Mouse (Mus musculus): ENCODE measurements around the gene Dnttip1.

Dnttip1 gene

DNA sequence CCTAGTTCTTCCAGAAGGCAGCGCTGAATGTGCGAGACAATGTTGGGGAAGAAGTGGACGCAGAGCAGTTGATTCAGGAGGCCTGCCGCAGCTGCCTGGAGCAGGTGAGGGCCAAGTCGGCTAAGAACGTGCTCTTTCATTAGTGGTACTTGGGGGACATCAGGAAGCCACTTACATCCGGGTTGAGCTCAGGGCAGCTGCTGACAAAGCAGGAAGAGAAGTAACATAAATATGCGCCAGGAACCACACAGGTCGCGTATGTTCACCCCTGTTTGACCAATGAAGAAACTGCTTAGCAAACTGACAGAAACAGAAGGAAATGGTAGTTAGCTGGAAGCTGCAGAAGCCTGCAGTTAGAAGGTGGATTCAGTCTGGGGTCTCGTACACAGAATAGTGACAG, 8.3 kb downstream of the Dnttip1 start:
- in situ Hi-C loops (cut with MseI, MboI) = no loop called here

DNA sequence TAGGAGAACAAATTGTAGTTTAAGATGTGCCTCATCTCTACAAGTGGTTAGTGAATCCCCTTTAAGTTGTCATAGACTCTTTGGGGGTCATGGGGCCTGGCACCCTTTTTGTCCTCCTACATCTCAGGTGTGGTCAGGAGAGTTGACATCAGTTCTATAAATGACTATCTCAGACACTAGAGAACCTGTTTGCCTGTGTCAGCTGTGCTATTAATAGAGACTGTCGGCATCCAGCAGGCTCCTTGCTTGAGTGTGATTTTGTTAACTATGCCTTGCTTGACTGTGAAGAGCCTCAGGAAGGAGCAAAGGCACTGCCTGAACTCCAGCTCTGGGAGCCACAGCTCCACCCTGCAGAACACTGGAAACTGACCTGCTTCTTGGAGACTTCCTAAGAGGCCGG, 9.0 kb downstream of the Dnttip1 start:
- in situ Hi-C loops (cut with MseI, MboI) = no loop called here

DNA sequence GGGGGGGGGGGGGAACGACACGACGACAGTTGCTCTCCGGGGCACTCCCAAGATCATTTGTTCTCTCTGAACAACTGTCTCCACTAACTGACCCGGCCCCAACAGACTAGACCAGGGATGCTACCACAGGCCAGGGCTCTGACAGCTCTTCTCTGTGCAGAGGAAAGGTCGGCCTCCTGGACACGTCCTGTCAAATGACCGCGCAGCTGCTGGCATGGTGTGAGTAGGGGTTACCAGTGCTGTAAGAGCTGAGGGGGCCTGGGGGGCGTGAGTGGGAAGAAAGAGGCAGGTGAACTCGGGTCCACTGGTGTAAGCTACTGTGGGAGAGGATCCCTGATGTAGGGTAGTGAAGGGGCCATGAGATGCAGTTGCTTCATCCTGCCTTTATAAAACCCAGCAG, 12.1 kb downstream of the Dnttip1 start:
- in situ Hi-C loops (cut with MseI, MboI) = no loop called here

DNA sequence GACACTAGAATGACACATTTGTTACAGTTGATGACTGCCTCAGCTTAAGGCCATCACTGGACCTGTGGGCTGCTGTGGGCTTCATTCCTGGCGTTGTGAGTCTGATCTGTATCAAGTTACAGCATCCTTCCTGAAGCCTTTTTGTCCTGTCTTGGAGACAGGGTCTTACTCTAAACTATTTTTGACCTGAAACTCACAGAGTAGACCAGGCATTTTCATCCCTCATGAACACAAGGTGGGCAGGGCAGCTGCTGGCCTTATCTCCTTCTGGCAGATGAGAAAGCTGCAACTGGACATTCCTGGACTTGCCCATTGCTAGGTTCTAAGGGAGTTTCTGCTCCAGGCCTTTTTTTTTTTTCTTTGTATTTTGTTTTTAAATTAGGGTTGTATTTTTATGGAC, 12.9 kb downstream of the Dnttip1 start:
- in situ Hi-C loops (cut with MseI, MboI) = no loop called here

DNA sequence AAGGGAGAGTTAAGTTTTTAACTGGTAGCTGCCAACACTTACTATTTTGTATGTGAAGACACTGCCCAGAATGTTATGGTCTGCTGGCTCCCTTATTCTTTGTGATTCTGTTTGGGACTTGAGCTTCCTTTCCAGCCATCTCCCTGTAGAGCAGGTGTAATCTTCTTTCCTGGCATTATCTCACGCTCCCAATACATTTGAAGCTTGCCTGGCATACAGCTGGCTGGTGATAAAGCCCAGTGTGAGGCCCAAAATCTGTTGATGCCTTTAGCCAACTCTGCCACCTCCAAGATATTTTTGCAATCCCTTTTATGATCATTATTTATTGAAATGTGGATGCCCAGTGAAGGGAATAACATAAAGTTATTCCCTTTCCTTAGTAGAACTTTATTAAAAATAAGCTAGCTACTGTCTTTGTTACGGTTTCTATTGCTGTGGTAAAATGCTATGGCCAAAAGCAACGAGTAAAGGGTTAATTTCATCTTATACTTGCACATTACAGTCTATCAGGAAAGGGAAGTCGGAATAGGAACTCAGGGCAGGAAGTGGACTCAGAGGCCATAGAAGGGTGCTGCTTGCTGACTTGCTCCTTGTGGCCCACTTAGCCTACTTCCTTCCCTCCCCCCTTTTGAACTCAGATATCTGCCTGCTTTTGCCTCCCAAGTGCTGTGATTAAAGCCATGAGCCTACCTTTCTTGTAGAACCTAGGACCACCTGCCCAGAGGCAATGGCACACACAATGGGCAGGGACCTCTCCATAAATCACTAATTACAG, 14.5 kb downstream of the Dnttip1 start:
- in situ Hi-C loops (cut with MseI, MboI) = no loop called here

DNA sequence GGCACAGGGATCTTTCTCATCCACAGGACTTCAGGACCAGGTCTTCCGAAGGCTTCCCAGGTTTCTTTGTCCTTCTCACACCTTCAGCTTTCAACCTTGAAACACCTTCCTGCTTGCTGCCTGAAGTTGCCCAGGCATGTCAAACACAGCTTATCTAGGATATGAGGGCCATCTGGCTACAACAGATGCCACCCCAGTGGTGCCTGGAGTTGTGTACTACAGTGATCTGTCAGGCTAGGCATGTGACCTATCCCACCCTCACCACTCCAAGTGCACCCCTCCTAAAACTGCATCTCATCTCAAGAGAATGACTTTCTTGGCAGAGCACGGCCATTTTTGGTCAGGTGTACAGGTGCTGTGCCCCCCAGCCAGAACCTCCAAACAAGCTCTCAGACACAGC, 15.7 kb downstream of the Dnttip1 start:
- in situ Hi-C loops (cut with MseI, MboI) = no loop called here

DNA sequence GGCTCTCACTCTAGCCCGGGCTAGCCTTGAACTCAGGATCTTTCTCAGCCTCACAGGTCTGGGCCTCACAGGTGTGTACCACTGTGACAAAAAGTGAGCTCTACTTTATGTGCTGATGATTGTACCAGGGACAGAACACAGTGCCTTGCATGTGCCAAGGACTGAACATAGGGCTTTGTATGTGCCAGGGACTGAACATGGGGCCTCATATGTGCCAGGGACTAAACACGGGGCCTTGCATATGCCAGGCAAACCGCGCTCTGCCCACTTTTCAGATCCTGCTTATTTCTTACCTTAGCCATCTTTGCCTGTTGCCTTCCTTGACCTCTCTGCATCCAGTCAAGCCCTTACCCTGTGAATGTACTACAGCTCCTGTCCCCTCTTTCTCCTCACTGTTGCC, 16.2 kb downstream of the Dnttip1 start:
- in situ Hi-C loops (cut with MseI, MboI) = no loop called here

DNA sequence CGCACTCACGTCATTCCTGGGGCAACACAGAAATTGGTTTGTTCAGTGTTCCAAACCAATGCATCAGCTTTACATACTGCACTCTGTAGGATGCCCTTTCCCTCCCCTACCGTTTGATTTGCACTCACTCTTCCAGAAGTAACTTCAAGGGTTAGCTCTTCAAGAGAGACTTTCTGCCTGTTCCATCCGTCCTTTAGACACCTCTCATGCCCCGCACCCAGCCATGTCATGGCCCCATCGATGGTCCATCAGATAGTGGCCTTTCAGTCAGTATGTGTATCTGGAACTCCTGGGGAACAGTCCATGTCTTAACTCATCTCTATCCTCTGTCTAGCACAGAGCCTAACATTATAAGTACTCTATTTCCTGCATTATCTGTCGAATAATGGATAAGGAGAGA, 16.8 kb downstream of the Dnttip1 start:
- in situ Hi-C loops (cut with MseI, MboI) = no loop called here

DNA sequence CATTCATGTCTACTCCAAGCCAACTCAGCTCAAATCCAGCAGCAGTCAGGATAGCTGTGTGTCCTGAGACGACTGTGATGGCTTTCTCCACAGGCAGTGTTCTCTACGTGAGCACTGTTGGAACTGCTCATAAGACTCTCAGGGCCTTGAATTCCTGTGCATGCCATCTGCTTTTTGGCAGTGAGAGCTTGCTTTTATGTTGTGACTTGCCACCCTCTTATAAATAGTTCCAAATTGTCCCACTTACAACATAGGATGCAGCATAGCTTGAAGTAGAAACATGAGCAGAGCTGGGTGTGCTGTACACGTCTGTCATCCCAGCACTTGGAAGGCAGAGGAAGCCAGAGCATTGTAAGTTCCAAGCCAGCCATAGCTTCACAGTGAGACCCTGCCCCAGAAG, 20.1 kb downstream of the Dnttip1 start:
- in situ Hi-C loops (cut with MseI, MboI) = no loop called here

DNA sequence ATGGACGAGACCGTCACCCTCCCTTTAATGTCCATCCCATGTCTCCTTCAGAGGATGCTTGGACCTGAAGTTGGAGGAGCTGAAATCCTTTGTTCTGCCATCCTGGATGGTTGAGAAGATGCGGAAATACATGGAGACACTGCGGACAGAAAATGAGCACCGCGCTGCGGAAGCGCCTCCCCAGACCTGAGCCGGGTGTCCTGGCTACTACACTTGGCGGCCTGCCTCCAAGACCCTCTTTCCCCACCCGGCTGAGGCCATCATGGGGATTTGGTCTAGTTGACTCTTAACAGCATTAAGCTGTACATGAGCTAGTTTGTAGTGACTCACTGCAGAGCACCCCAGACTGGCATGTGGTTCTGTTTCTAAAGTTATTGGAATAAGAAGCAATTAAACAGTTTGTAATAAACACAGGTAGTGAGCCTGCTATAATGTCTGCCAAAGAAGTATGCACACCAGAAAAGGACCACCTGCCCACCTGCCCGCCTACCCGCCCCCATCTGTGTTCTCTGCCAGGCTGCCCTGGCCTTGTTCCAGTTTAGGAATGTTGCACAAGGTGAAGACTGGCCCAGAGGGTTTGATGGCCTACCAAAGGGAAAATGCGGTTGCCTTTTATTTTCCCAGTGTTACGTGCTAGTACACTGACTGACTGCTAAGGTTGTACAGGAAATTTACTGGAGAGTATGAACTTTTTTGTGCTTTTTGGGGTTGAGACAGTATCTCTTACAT, 22.2 kb downstream of the Dnttip1 start:
- in situ Hi-C loops (cut with MseI, MboI) = no loop called here

DNA sequence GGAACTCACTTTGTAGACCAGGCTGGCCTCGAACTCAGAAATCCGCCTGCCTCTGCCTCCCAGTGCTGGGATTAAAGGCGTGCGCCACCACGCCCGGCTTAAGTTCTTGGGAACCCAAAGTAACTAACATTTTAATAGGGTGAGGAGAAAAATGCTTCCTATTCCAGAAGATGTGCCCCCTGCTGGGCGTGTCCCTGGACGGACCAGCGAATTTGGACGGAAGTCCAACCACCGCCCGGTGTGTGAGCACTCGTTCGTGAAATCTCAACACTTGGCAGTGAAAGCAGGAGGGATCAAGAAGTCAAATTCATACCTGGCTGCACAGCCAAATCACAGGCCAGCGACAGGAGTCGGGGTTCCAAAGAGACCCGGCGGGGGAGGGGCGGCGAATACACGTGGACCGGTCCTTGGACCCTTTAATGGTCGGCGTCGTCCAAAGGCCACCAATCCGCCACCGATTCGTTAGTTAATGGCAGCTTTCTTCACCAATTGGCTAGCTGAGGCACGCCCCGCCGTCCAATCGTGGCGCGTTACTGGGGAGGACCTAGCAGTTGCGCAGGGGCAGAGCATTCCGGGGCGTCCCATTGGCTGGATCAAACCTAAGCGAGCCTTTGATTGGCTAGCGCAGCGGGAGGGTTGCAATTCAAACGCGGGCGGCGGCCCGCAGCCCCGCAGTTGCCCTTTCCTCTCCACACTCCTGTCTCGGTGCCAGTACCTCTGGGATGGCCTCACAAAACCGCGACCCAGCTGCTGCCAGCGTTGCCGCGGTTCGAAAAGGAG, 23.7 kb downstream of the Dnttip1 start, which contains the start of gene Ube2c:
Gene Ube2c, plus strand, starts transcription at position 641 of the 780 bp plus-strand sequence.
- in situ Hi-C loops (cut with MseI, MboI) = no loop called here

DNA sequence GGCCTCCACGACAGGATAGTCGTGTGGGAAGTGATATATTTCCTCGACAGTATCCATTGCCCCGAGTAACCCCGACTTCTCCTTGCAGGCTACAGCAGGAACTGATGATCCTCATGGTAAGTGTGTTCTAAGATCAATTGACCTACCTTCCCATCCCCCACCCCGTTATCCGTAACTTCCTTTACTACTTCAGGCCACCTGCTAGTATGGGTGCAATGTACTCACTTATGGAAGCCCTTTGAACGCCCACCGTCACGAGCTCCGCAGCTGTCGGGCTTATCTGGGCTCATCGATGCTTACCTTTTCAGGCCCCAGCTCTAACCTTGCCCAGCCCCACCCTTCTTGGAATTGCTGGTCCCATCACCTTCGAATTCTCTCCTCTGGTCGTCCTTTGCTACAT, 24.5 kb downstream of the Dnttip1 start:
- in situ Hi-C loops (cut with MseI, MboI) = no loop called here

DNA sequence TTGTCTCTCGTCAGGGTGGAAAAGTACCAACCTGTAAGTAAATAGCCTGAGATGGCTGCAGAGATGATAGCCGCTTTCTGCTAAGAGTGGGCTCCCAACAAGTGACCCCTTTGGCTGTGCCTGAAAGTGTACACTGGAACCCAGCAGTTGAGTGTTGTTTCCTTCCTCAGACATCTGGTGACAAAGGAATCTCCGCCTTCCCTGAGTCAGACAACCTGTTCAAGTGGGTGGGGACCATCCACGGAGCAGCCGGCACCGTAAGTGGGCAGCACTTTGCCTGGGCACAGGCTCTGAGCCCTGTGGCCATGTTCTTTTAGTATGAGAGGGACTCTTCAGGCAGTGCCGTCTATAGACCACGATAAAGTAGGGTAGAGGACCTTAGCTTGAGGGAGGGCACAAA, 25.3 kb downstream of the Dnttip1 start:
- in situ Hi-C loops (cut with MseI, MboI) = no loop called here

DNA sequence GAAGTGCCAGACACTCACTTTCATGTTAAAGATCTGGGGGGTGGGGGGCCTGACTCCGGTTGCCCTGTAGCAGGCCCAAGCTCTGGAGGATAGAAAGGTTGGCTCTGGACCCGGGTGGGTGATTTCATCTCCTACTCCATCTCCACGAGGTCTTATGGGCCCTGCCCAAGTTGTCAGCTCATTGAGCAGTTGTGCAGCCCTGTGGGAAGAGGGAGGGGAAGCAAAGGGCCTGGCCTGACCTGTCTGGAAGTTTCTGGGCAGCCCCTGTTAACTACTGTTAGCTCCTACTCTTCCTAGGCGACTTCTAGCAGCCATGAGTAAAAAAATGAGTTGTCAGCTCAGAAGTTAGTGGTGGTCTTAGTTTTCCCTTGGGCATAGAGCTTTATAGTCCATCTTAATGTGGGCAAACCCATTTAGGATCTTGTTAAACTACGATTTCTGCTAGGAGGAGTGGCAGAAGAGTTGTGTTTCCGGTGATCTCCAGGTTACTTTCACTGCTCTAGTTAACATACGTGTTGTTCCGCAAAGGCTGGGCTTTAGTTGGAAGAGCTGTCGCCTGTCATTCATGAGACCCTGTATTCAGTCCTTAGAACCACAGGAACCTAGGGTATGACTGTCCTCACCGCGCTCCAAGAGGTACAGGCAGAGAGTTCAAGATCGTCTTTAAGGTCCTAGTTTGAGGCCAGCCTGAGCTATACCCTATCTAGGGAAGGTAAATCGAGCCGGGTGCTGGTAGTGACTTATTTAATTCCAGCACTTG, 27.6 kb downstream of the Dnttip1 start:
- in situ Hi-C loops (cut with MseI, MboI) = no loop called here

DNA sequence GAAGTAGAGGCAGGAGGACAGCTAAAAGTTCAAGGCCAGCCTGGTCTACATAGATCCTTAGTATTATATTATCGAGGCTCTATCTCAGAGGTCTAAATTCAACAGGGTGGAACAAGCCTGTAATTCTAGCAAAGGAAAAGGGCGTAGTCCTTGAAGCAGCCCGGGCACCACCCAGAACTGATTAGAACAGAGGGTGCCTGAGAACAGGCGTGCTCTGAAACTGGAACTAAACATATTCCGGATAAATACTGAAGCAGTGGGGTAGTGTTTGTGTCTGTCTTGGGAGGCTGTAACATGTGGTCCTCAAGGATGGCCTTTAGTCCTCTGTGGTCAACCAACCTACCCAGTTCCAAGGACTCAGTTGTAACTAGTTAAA, 28.2 kb downstream of the Dnttip1 start:
- in situ Hi-C loops (cut with MseI, MboI) = no loop called here

DNA sequence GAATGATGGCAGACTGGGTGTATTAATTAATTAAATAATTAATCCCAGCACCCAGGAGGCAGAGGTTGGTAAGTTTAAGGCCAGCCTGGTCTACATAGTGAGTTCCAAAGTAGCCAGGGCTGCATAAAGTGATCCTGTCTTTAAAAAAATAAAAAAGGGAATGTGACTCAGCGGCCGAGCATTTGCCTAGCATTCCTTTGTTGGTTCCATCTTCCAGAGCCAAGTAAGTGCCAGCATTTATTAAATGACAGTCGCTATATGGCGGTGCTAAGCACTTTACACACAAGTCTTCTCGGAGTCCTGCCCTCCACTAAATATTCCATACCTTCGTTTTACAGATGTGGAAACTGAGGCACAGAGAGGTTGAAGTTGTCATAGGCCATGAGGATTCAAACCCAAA, 30.3 kb downstream of the Dnttip1 start:
- in situ Hi-C loops (cut with MseI, MboI) = no loop called here

DNA sequence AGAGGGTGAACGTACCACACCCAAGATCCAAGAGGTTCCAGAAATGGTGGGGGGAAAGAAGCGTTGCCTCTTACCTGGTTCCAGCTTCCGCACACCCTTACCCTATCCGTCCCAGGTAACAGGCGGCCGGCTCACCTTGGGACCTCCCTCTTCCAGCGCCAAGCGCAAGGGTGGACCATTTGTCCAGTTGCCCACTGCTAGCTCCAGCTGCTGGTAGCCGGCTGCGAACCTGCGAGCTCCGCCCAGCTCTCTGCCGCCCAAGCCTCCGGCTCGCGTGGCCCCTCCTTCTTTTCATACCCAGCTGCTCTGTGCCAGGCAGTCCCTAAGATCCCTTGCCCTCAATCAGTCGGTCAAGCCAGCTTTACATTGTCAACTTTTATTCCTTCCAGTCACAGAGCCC, 31.0 kb downstream of the Dnttip1 start:
- in situ Hi-C loops (cut with MseI, MboI) = no loop called here

DNA sequence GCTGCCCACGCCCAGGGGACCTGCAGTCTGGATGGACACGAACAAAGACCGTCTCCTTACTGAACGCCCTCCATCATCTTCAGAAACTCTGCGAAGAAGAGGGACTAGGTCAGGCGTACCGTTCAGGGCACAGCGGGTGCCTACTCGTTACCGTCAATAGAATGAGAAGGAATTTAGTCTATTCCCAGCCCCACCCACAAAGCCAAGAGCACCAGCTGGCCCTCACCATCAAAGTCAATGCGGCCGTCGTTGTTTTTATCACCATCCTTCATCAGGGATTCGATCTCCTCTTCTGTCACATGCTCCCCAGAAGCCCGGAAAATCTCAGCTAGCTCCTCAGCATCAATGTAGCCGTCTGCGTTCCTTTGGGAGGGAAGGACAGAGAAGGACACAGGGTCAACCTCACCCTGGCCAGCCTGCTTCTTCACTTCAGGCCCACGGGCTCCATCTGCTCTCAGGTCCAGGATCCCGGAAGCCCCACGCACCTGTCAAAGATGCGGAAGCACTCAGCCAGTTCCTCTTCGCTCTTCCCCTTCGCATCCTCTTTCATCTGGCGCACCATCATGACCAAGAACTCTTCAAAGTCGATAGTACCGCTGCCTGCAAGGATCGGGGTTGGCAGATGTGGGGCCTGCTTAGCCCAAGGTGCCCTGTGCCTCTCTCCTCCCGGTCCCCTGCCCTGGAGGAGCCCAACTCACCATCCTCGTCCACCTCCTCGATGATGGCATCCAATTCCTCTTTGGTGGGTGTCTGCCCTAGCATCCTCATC, 31.6 kb downstream of the Dnttip1 start:
- in situ Hi-C loops (cut with MseI, MboI) = no loop called here

DNA sequence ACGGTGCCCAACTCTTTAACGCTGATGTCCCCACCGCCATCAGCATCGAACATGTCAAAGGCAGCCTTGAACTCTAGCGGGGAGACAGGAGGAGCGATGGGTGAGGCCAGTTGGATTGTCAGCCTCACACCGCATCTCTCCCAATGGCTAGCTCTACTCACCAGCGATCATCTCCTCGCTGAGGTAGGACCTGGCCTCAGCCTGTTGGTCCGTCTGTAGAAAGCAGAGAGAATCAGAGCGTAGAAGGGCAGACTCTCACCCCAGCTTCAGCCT, 32.2 kb downstream of the Dnttip1 start:
- in situ Hi-C loops (cut with MseI, MboI) = no loop called here

DNA sequence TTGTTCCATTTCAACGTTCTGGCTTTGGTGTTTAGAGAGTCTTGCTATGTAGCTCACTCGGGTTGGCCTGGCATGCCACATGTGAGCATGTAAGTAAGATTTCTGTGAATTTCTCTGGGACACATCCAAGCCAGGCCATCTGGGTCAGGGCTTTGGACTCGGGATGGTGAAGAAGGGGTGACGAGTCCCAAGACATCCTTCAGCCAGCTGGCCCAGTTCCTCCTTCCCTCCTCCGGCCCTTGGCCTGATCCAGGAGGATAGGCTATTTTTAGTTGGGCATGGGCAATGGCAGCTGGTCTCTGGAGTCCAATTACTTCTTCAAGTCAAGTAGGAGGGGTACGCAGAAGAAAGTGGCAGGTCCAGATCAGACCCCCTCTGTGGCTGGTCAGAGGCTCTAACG, 33.0 kb downstream of the Dnttip1 start:
- in situ Hi-C loops (cut with MseI, MboI) = no loop called here

DNA sequence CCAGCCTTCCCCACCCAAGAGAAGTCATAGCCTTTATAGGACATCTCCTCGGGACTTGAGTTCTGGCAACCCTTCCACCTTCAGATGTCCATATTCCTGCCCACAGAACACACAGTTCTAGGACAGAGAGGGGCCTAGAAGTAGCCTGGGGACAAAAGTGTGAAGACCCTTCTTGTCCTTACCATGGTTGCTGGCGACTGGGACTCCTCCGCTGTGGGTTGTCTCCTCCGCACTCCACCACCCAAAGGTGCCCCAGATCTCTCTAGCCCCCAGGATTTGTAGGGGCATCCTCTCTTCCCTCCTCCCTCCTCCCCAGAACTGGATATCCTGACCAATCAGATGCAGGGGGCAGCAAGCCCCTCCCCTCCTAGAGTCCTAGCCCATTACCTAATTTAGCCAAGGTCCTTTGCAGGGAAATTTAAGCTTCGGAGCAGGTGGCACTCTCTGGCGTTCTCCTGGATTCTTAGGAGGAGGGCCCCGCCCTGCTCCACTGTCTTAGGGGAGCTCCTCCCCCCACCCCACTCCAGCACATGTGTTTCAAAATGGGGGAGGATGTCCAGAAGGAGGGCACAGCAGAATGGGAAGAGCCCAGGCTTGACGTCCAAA, 33.8 kb downstream of the Dnttip1 start, which contains the start of gene Tnnc2:
Gene Tnnc2, minus strand, starts transcription at position 487 of the 606 bp plus-strand sequence.
- in situ Hi-C loops (cut with MseI, MboI) = no loop called here

Data from mouse trophoblast stem cell (cell line).